Mouse (Mus musculus) lung, postnatal 36 days (tissue): Measurements from ENCODE around the gene R3hdml.

ENCODE experiments used
- DNase-seq: peaks from one replicate; pipeline ENCODE4 v3.0.0; 2022; ENCODE audit warnings: mixed read lengths

Gene R3hdml

GRCm38 (mm10) chr2:163540231-163541117 lies 48.4 kb downstream of the R3hdml start:
- DNase-seq: no peak

GRCm38 (mm10) chr2:163541568-163542182 lies 49.6 kb downstream of the R3hdml start:
- no peak for DNase-seq

- DNase-seq: no peak
Observed at GRCm38 (mm10) chr2:163542674-163543073, 50.6 kb downstream of the R3hdml start.

- DNase-seq: no peak
Observed at GRCm38 (mm10) chr2:163546623-163547318, 54.7 kb downstream of the R3hdml start.

GRCm38 (mm10) chr2:163548822-163549221 lies 56.7 kb downstream of the R3hdml start:
- DNase-seq: no peak

- no peak for DNase-seq
Observed at GRCm38 (mm10) chr2:163549786-163550185, 57.7 kb downstream of the R3hdml start.
